Mouse (Mus musculus) brain, embryonic 14.5 days (tissue): ENCODE results near the gene Rfx6. TPM values are rescaled to one million over a fixed set of nuclear protein-coding genes. Genes with fewer than 3 reads are reported as not detected.

Experiments
- DNase-seq: peaks from one replicate; pipeline ENCODE4 v3.0.0-alpha.2; 2011; ENCODE audit warnings: low read depth
- CTCF ChIP-seq: fragments of 200-500 bp; IDR thresholded peaks from 2 replicates; pipeline ENCODE4 v1.5.1; 2012; ENCODE audit warnings: inconsistent platforms, mild to moderate bottlenecking, moderate library complexity, borderline replicate concordance; ENCODE audit not compliant: insufficient read depth, insufficient read length; ENCODE audit errors: extremely low read depth
- POLR2A ChIP-seq: fragments of 200-500 bp; IDR thresholded peaks from 2 replicates; pipeline ENCODE4 v1.6.1; 2012; ENCODE audit warnings: mild to moderate bottlenecking, inconsistent platforms, borderline replicate concordance; ENCODE audit not compliant: poor library complexity, insufficient read depth, insufficient read length, severe bottlenecking; ENCODE audit errors: extremely low read depth
- polyA plus RNA-seq: library from polyadenylated mRNA; depleted of rRNA; stranded (reverse); fragments of >200 nt; gene quantifications from 2 replicates; pipeline ENCODE4 v1.2.3, GENCODE M21; 2012; rRNA removed

The Rfx6 gene
- polyA plus RNA-seq, 1 experiment = not detected

DNA sequence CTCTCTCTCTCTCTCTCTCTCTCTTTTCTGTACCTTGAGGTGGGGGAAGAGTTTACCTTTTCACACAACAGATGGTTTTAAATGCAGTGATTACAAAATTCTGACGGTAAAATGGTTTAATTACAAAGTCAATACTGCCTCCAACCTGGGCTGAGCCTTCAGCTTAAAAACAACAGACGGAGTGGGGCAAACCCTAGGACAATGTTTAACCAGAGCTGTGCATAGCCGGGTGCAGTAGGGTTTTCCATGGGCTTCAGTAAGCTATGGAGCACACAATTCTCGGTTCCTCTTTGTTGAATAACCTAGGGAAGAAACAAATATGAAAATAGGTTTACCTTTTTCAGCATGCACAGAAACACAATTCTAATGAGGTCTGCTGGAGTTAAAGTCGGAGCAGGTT is 90.9 kb downstream of the Rfx6 start:
- TF ChIP-seq CTCF (no peak), POLR2A (no peak)
- DNase-seq = no peak

DNA sequence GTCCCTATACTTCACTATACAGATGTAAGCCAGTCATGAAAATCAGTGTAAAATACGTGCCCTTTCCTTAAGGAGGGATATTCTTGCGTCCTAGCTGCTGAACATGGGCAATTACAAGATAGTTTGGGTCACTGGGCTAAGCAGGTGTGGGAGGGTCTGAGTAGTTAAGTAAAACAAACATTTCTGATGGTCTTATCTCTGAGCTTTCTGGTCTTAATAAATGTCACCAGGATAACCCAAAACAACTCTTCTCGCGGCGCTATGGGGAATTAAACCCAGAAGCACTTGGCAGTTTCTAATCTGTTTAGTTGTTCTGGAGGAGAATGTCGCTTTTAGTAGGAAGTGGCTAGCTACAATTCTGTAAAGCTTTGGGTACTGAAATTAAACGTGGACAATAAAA is 91.7 kb downstream of the Rfx6 start:
- DNase-seq = no peak
- TF ChIP-seq CTCF (no peak), POLR2A (no peak)

DNA sequence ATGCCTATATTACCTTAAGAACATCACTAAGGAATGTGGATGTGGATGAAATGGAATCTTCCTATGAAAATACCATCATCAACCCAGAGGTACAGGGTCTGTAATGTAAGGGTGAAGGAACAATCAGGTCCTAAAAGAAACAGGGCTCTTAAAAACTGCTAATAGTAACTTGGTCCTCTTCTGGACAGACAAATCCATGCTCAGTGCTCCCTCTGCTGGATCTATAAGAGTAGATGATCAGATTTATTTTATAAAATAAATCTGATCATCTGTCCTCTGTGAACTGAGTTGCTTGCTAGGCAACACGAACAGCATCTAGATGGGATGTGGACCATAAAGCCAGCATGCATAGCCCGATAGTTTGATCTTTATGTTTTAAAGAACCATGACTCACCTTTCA is 102.1 kb downstream of the Rfx6 start:
- DNase-seq = peak; percentile 63
- TF ChIP-seq CTCF (no peak), POLR2A (no peak)

Other genes starting within 250 kb of the Rfx6 start
- 0.20 TPM in 1 of 2 replicates, not detected in the other for gene Gm49339, start 197.1 kb upstream of the Rfx6 start, polyA plus RNA-seq
- 0.13 and 0.21 TPM in 2 replicates for gene Lilr4b, start 197.1 kb upstream of the Rfx6 start, polyA plus RNA-seq
- gene Lilrb4a, start 186.8 kb upstream of the Rfx6 start, polyA plus RNA-seq = 0.34 and 0.93 TPM in 2 replicates
- 1.4 TPM in 2 replicates for gene Fam162b, start 87.2 kb upstream of the Rfx6 start, polyA plus RNA-seq
- gene Gprc6a, start 46.3 kb upstream of the Rfx6 start, polyA plus RNA-seq = 0.03 TPM in 1 of 2 replicates, not detected in the other